Mouse (Mus musculus): ENCODE data around the gene Lat. TPM values are rescaled to one million over a fixed set of nuclear protein-coding genes. Genes with fewer than 3 reads are reported as not detected.
A peak's percentile ranks its signal among the peaks of the same experiment; 100 is the strongest.

Lat gene
- polyA plus RNA-seq, 1 experiment from 2014 or later = 1.1 TPM

DNA sequence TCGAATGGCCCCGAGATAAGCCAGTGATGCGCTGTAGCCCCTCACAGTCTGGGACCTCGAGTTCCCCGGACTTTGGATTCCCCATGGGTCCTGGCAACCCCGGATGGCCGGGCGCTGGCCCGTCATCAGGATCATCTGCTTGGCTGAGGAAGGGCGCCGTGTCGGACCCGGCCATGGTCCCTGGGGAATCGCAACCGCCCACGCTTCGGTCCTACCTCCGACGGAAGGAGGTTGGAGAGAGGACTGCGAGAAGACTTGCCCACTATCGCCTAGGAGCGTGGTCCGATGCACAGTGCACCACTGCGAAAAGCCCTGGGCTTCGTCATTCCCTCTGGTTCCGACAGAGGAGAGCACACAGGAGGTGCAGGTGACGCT, 7.5 kb upstream of the Lat start:
- H3K9me3 ChIP-seq (ENCODE audit: control insufficient read depth, low read length) = no peaks in the 10 kb centered on the region
- 2% methylated on average over 27 of the region's 27 CpGs for WGBS

DNA sequence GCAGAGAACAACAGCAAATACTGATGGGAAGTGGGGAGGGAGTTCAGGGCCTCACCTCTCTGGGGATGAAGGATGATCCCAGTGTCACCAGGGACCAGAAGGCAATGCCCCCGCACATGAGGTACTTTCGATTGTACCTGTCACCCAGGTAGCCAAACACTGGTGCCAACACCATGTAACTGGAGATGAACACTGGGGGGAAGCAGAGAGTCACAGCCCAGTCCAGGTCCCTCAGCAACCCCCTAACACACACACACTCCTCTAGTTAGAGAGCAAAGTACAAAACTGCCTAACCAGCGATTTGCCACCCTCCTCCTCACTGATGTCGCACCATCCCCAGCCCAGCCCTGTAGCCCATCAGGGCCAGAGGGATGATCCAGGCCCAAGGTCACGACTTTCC, 5.6 kb upstream of the Lat start:
- no peak for ATAC-seq (replicated peaks; ENCODE audit: low FRiP score, low TSS enrichment, low read depth)
- Histone ChIP-seq H3K4me3 (ENCODE audit: low read depth, low read length) (no peak overlapping the region), H3K4me2 (ENCODE audit: low read length) (no peak overlapping the region), H3K9me3 (ENCODE audit: control insufficient read depth, low read length) (no peaks in the 10 kb centered on the region), H3K9ac (ENCODE audit: low read length) (no peak overlapping the region), H3K4me1 (replicated peaks; ENCODE audit: control insufficient read depth, insufficient read depth, low read length) (peaks cover 6% of the 10 kb centered on the region), H3K36me3 (ENCODE audit: control insufficient read depth, insufficient read depth, low read length) (peaks cover 43% of the 10 kb centered on the region), H3K27me3 (replicated peaks; ENCODE audit: control insufficient read depth, insufficient read depth, low read length) (no peaks in the 10 kb centered on the region), H3K27ac (ENCODE audit: low read depth) (no peak overlapping the region)
- WGBS = 76% methylated on average over 5 of the region's 5 CpGs
- DNase-seq (ENCODE audit: low spot score) = no peak

More for the DNA sequence above, 7.5 kb upstream of the Lat start:
- Histone ChIP-seq H3K27me3 (replicated peaks; ENCODE audit: control insufficient read depth, insufficient read depth, low read length) (no peaks in the 10 kb centered on the region), H3K4me2 (ENCODE audit: low read length) (peak overlapping the region; percentile 99), H3K36me3 (ENCODE audit: control insufficient read depth, insufficient read depth, low read length) (peaks cover 26% of the 10 kb centered on the region), H3K4me3 (ENCODE audit: low read depth, low read length) (peak overlapping the region; percentile 97), H3K9ac (ENCODE audit: low read length) (peak overlapping the region; percentile 80), H3K4me1 (replicated peaks; ENCODE audit: control insufficient read depth, insufficient read depth, low read length) (peaks cover 6% of the 10 kb centered on the region), H3K27ac (ENCODE audit: low read depth) (no peak overlapping the region; the same call in 1 of the 2 replicates)
- DNase-seq (ENCODE audit: low spot score) (no peak), ATAC-seq (replicated peaks; ENCODE audit: low FRiP score, low TSS enrichment, low read depth) (peak; percentile 76)

DNA sequence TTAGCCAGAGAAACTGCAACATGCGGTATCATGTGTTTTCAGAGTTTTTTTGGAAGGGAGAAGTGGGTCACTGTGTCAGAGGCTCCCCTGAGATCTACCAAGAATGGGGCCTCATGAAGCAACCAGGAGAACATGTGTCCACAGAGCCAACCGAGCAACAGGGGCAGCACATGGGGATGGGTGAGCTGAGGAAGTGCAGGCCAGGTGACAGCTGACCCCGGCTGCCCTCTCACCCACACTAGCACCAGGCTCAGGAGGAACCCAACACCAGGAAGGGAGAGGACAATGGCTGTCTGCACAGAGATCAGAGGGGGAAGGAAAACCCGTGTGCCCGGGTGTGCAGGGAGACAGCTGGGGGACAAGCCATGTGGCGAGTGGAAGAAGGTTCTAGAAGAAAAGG, 5.2 kb upstream of the Lat start:
- 75% methylated on average over 6 of the region's 6 CpGs for WGBS
- Histone ChIP-seq H3K36me3 (ENCODE audit: control insufficient read depth, insufficient read depth, low read length) (peaks cover 48% of the 10 kb centered on the region), H3K4me3 (ENCODE audit: low read depth, low read length) (no peak overlapping the region)

DNA sequence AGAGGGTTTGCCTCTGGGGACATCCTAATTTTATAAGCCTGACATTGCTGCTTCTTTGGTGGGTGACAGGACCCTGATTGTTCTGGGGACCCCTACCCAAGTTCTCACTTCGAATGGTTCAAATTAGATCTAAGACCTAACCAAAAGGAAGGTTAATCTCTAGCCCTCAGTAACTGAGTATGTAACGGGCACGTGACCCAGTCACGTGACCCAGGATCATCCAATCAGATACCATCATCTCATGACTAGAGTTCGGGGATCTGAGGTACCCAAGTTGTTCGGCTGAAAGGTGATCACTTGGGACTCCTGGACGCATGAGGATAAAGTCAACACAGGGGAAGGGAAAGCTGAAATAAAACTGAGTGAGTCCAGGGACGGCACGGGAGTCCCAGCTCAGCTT, 3.6 kb upstream of the Lat start:
- WGBS = 83% methylated on average over 9 of the region's 9 CpGs
- no peaks in the 10 kb centered on the region for H3K9me3 ChIP-seq (ENCODE audit: control insufficient read depth, low read length)
- DNase-seq (ENCODE audit: low spot score) (no peak), ATAC-seq (replicated peaks; ENCODE audit: low FRiP score, low TSS enrichment, low read depth) (no peak)
- no peaks in the 10 kb centered on the region for H3K27me3 ChIP-seq (replicated peaks; ENCODE audit: control insufficient read depth, insufficient read depth, low read length)
- no peak overlapping the region for H3K4me2 ChIP-seq (ENCODE audit: low read length)
- peaks cover 6% of the 10 kb centered on the region for H3K4me1 ChIP-seq (replicated peaks; ENCODE audit: control insufficient read depth, insufficient read depth, low read length)
- no peak overlapping the region for H3K9ac ChIP-seq (ENCODE audit: low read length)
- H3K36me3 ChIP-seq (ENCODE audit: control insufficient read depth, insufficient read depth, low read length) = peaks cover 49% of the 10 kb centered on the region
- no peak overlapping the region for H3K27ac ChIP-seq (ENCODE audit: low read depth)
- no peak overlapping the region for H3K4me3 ChIP-seq (ENCODE audit: low read depth, low read length)

More for the DNA sequence above, 5.2 kb upstream of the Lat start:
- Histone ChIP-seq H3K9me3 (ENCODE audit: control insufficient read depth, low read length) (no peaks in the 10 kb centered on the region), H3K27ac (ENCODE audit: low read depth) (no peak overlapping the region), H3K27me3 (replicated peaks; ENCODE audit: control insufficient read depth, insufficient read depth, low read length) (no peaks in the 10 kb centered on the region), H3K4me1 (replicated peaks; ENCODE audit: control insufficient read depth, insufficient read depth, low read length) (peaks cover 6% of the 10 kb centered on the region), H3K9ac (ENCODE audit: low read length) (no peak overlapping the region), H3K4me2 (ENCODE audit: low read length) (no peak overlapping the region)
- ATAC-seq (replicated peaks; ENCODE audit: low FRiP score, low TSS enrichment, low read depth) (no peak), DNase-seq (ENCODE audit: low spot score) (no peak)

DNA sequence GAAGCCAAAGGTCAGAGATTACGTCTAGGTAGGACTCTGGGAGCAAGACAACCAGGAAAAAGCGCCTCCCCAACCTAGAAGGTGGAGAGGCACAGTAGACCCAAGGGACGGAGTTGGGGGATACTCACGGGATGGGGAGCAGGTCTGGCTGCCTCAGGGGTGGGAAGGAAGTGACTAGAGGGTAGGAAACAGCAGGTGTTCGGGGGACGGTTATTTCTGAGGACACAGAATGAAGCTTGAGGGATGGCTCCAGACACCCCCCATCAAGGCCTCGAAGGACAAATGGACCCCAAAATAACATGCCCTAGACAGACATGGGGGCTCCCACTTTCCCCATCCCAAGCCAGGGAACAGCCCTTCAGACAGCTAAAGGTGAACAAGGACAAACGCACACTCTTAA, 1.0 kb downstream of the Lat start:
- Histone ChIP-seq H3K9me3 (ENCODE audit: control insufficient read depth, low read length) (no peaks in the 10 kb centered on the region), H3K36me3 (ENCODE audit: control insufficient read depth, insufficient read depth, low read length) (peaks cover 36% of the 10 kb centered on the region), H3K27me3 (replicated peaks; ENCODE audit: control insufficient read depth, insufficient read depth, low read length) (no peaks in the 10 kb centered on the region), H3K27ac (ENCODE audit: low read depth) (no peak overlapping the region), H3K4me3 (ENCODE audit: low read depth, low read length) (no peak overlapping the region), H3K4me1 (replicated peaks; ENCODE audit: control insufficient read depth, insufficient read depth, low read length) (no peaks in the 10 kb centered on the region), H3K4me2 (ENCODE audit: low read length) (no peak overlapping the region), H3K9ac (ENCODE audit: low read length) (no peak overlapping the region)
- ATAC-seq (replicated peaks; ENCODE audit: low FRiP score, low TSS enrichment, low read depth) (no peak), DNase-seq (ENCODE audit: low spot score) (no peak)
- WGBS = 92% methylated on average over 8 of the region's 8 CpGs

DNA sequence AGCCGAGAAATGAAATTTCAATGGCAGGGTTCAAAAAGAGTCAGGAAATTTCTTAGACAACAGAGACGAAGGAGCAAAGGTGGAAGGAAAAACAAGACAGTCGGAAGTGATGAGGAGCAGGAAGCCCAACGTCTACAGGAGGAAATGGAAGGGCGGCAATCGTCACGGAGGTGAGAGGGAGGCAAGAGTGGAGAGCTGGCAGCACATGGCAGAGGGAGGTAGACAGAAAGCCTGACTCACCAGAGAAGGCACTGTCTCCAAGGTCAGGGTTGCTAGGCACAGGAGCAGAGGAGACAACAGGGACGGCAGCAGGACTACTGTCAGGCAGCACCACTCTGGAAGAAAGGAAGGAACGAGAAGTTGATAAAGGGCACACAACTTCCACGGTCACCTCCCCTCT, 1.7 kb downstream of the Lat start:
- no peaks in the 10 kb centered on the region for H3K9me3 ChIP-seq (ENCODE audit: control insufficient read depth, low read length)
- DNase-seq (ENCODE audit: low spot score) (no peak), ATAC-seq (replicated peaks; ENCODE audit: low FRiP score, low TSS enrichment, low read depth) (no peak)
- H3K4me3 ChIP-seq (ENCODE audit: low read depth, low read length) = no peak overlapping the region
- no peak overlapping the region for H3K27ac ChIP-seq (ENCODE audit: low read depth)
- H3K4me2 ChIP-seq (ENCODE audit: low read length) = no peak overlapping the region
- no peaks in the 10 kb centered on the region for H3K4me1 ChIP-seq (replicated peaks; ENCODE audit: control insufficient read depth, insufficient read depth, low read length)
- no peak overlapping the region for H3K9ac ChIP-seq (ENCODE audit: low read length)
- no peaks in the 10 kb centered on the region for H3K27me3 ChIP-seq (replicated peaks; ENCODE audit: control insufficient read depth, insufficient read depth, low read length)
- peaks cover 30% of the 10 kb centered on the region for H3K36me3 ChIP-seq (ENCODE audit: control insufficient read depth, insufficient read depth, low read length)
- WGBS = 86% methylated on average over 10 of the region's 10 CpGs

DNA sequence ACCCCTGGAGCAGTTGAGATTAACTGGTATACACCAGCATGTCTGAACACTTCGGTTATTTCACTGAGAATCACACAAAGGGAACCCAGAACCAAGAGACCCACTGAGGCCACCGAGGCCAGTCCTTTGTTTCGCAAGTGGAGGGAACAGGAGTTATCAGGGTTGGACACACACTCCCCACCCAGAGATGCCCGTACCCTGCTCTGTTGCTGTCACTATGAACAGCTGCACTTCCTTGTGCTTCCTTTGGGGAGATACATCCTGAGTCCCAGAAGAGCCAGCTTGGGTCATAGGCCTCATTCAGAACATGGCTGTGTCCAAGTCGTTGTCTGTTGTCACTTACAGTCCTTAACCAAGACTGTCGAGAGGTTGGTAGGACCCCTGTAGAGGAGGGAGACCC, 6.3 kb downstream of the Lat start:
- H3K9me3 ChIP-seq (ENCODE audit: control insufficient read depth, low read length) = no peaks in the 10 kb centered on the region
- H3K27me3 ChIP-seq (replicated peaks; ENCODE audit: control insufficient read depth, insufficient read depth, low read length) = no peaks in the 10 kb centered on the region
- no peaks in the 10 kb centered on the region for H3K36me3 ChIP-seq (ENCODE audit: control insufficient read depth, insufficient read depth, low read length)
- 80% methylated on average over 6 of the region's 6 CpGs for WGBS
- no peak overlapping the region for H3K4me3 ChIP-seq (ENCODE audit: low read depth, low read length)
- no peaks in the 10 kb centered on the region for H3K4me1 ChIP-seq (replicated peaks; ENCODE audit: control insufficient read depth, insufficient read depth, low read length)
- no peak overlapping the region for H3K4me2 ChIP-seq (ENCODE audit: low read length)
- H3K27ac ChIP-seq (ENCODE audit: low read depth) = no peak overlapping the region
- DNase-seq (ENCODE audit: low spot score) (no peak), ATAC-seq (replicated peaks; ENCODE audit: low FRiP score, low TSS enrichment, low read depth) (no peak)
- H3K9ac ChIP-seq (ENCODE audit: low read length) = no peak overlapping the region

DNA sequence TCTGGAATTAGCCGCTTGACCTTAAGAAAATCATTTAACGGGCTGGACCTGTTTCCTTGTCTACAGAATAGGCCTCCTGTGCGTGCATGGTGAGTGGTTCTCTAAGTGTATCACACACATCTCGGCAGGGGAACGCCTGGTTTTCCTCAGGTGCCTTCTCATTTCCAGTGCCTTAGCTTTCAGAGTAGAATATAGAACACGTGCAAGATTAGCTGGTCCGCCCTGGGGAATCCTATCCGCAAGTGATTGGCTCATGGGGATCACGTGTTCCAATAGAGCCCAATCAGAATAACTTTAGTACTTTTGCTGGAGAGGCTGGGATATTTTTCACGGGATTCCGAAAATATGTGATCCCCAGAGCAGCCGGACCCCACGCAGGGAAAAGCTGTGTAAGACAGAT, 10.3 kb downstream of the Lat start:
- Histone ChIP-seq H3K4me1 (replicated peaks; ENCODE audit: control insufficient read depth, insufficient read depth, low read length) (no peaks in the 10 kb centered on the region), H3K27ac (ENCODE audit: low read depth) (no peak overlapping the region), H3K27me3 (replicated peaks; ENCODE audit: control insufficient read depth, insufficient read depth, low read length) (no peaks in the 10 kb centered on the region), H3K4me2 (ENCODE audit: low read length) (no peak overlapping the region), H3K4me3 (ENCODE audit: low read depth, low read length) (no peak overlapping the region), H3K9ac (ENCODE audit: low read length) (no peak overlapping the region), H3K36me3 (ENCODE audit: control insufficient read depth, insufficient read depth, low read length) (no peaks in the 10 kb centered on the region), H3K9me3 (ENCODE audit: control insufficient read depth, low read length) (no peaks in the 10 kb centered on the region)
- DNase-seq (ENCODE audit: low spot score) = no peak
- no peak for ATAC-seq (replicated peaks; ENCODE audit: low FRiP score, low TSS enrichment, low read depth)
- 63% methylated on average over 13 of the region's 13 CpGs for WGBS

DNA sequence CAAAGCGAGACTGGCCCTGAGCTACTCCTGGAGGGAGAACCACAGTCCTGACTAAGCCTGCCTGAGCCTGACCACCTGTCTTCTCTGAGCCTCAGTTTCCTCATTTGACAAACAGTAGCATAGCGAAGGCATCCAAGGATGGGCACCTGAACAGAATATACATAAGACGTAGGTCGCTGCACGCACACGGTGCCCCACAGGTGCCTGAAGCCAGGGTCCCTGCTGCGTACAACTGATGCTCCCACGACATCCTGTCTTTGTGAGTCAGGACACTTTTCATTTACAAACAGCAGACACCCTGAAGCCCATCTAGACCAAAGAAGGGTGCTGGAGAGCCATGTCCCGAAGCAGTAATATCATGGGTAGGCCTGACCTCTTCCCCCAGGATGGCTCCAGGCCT, 11.0 kb downstream of the Lat start:
- Histone ChIP-seq H3K27ac (ENCODE audit: low read depth) (no peak overlapping the region), H3K4me2 (ENCODE audit: low read length) (no peak overlapping the region), H3K9ac (ENCODE audit: low read length) (no peak overlapping the region), H3K4me3 (ENCODE audit: low read depth, low read length) (no peak overlapping the region), H3K36me3 (ENCODE audit: control insufficient read depth, insufficient read depth, low read length) (no peaks in the 10 kb centered on the region), H3K4me1 (replicated peaks; ENCODE audit: control insufficient read depth, insufficient read depth, low read length) (no peaks in the 10 kb centered on the region), H3K9me3 (ENCODE audit: control insufficient read depth, low read length) (no peaks in the 10 kb centered on the region), H3K27me3 (replicated peaks; ENCODE audit: control insufficient read depth, insufficient read depth, low read length) (no peaks in the 10 kb centered on the region)
- DNase-seq (ENCODE audit: low spot score) = no peak
- ATAC-seq (replicated peaks; ENCODE audit: low FRiP score, low TSS enrichment, low read depth) = no peak
- WGBS = 95% methylated on average over 9 of the region's 9 CpGs
